Mouse (Mus musculus) kidney, embryonic 16.5 days (tissue): ENCODE data around the gene Nmt1. TPM values are rescaled to one million over a fixed set of nuclear protein-coding genes. Genes with fewer than 3 reads are reported as not detected.

Experiments used
- ATAC-seq: fragments of 200-750 bp; cut with Nextera tagmentation; 2 replicates; pipeline ENCODE4 v1.8.0; 2017; ENCODE audit warnings: moderate TSS enrichment; ENCODE audit not compliant: low FRiP score, low TSS enrichment
- H3K27ac ChIP-seq: fragments of 300-500 bp; sonication (generic); 2 replicates; pipeline ENCODE4 v1.5.1; 2014; ENCODE audit warnings: low read length
- H3K27me3 ChIP-seq: fragments of 300-500 bp; sonication (generic); 2 replicates; pipeline ENCODE4 v1.6.1; 2014; ENCODE audit warnings: low read length, control low read depth, mixed read lengths; ENCODE audit not compliant: insufficient read depth
- H3K36me3 ChIP-seq: fragments of 300-500 bp; sonication (generic); 2 replicates; pipeline ENCODE4 v1.6.1; 2014; ENCODE audit warnings: low read length, control low read depth, mixed read lengths; ENCODE audit not compliant: insufficient read depth
- H3K4me1 ChIP-seq: fragments of 300-500 bp; sonication (generic); 2 replicates; pipeline ENCODE4 v1.6.1; 2014; ENCODE audit warnings: low read length, control low read depth, mixed read lengths; ENCODE audit not compliant: insufficient read depth
- H3K4me2 ChIP-seq: fragments of 300-500 bp; sonication (generic); replicated peaks from 2 replicates; pipeline ENCODE4 v1.6.1; 2014; ENCODE audit warnings: low read depth, low read length
- H3K4me3 ChIP-seq: fragments of 300-500 bp; sonication (generic); 2 replicates; pipeline ENCODE4 v1.5.1; 2014; ENCODE audit warnings: mild to moderate bottlenecking, low read length
- H3K9ac ChIP-seq: fragments of 300-500 bp; sonication (generic); replicated peaks from 2 replicates; pipeline ENCODE4 v1.6.1; 2014; ENCODE audit warnings: low read length
- H3K9me3 ChIP-seq: fragments of 300-500 bp; sonication (generic); 2 replicates; pipeline ENCODE4 v1.6.1; 2016; ENCODE audit warnings: low read length, control low read depth
- WGBS: fragments of 180-500 bp; shearing (Covaris S2); extraction: QIAGEN DNeasy Blood & Tissue Kit; methylation state at CpG from one replicate; pipeline ENCODE4 v1.1.7; 2014; 5-methylcytosine and 5-hydroxymethylcytosine counted together
- polyA plus RNA-seq: library from polyadenylated mRNA; unstranded; fragments of >200 nt; fragmentation: Nextera tagmentation; extraction: Ambion mirVana; gene quantifications from 2 replicates; pipeline ENCODE4 v1.2.1, GENCODE M21; 2015

Gene Nmt1
- polyA plus RNA-seq, 1 experiment from 2014 or later = 51.9 TPM

GRCm38 (mm10) chr11:103033030-103033429 lies 5.0 kb downstream of the Nmt1 start:
- no peak overlapping the region for H3K9ac ChIP-seq
- H3K4me2 ChIP-seq = no peak overlapping the region
- H3K27me3 ChIP-seq = no peaks in the 10 kb centered on the region
- peaks cover 10% of the 10 kb centered on the region for H3K4me1 ChIP-seq
- WGBS = 80% methylated on average over 3 of the region's 3 CpGs
- no peaks in the 10 kb centered on the region for H3K9me3 ChIP-seq
- no peaks in the 10 kb centered on the region for H3K36me3 ChIP-seq
- H3K4me3 ChIP-seq = no peak overlapping the region
- ATAC-seq = no peak
- no peak overlapping the region for H3K27ac ChIP-seq

GRCm38 (mm10) chr11:103035007-103035406 lies 7.0 kb downstream of the Nmt1 start:
- Histone ChIP-seq H3K27me3 (no peaks in the 10 kb centered on the region), H3K27ac (no peak overlapping the region), H3K4me2 (no peak overlapping the region), H3K36me3 (peaks cover 6% of the 10 kb centered on the region; the same call in 1 of the 2 replicates), H3K9me3 (no peaks in the 10 kb centered on the region), H3K9ac (no peak overlapping the region), H3K4me1 (peaks cover 5% of the 10 kb centered on the region), H3K4me3 (no peak overlapping the region)
- ATAC-seq = no peak
- WGBS = 79% methylated on average over 6 of the region's 6 CpGs

GRCm38 (mm10) chr11:103036881-103037465 lies 9.0 kb downstream of the Nmt1 start:
- 83% methylated on average over 8 of the region's 8 CpGs for WGBS
- Histone ChIP-seq H3K27me3 (no peaks in the 10 kb centered on the region), H3K9me3 (no peaks in the 10 kb centered on the region), H3K27ac (no peak overlapping the region), H3K9ac (no peak overlapping the region), H3K4me1 (peaks cover 5% of the 10 kb centered on the region), H3K4me2 (no peak overlapping the region), H3K36me3 (peaks cover 6% of the 10 kb centered on the region; the same call in 1 of the 2 replicates), H3K4me3 (no peak overlapping the region)
- no peak for ATAC-seq

- H3K36me3 ChIP-seq = peaks cover 6% of the 10 kb centered on the region; the same call in 1 of the 2 replicates
- ATAC-seq = no peak
- no peak overlapping the region for H3K4me3 ChIP-seq
- H3K4me2 ChIP-seq = no peak overlapping the region
- no peaks in the 10 kb centered on the region for H3K27me3 ChIP-seq
- WGBS = 70% methylated on average over 6 of the region's 6 CpGs
- H3K4me1 ChIP-seq = no peaks in the 10 kb centered on the region; the same call in 1 of the 2 replicates
- H3K9me3 ChIP-seq = no peaks in the 10 kb centered on the region
- H3K27ac ChIP-seq = no peak overlapping the region
- no peak overlapping the region for H3K9ac ChIP-seq
These were observed 10.0 kb downstream of the Nmt1 start for GRCm38 (mm10) chr11:103038037-103038436.

- no peaks in the 10 kb centered on the region for H3K27me3 ChIP-seq
- WGBS = 75% methylated on average over 4 of the region's 4 CpGs
- H3K27ac ChIP-seq = no peak overlapping the region
- H3K4me3 ChIP-seq = no peak overlapping the region
- H3K9ac ChIP-seq = no peak overlapping the region
- peaks cover 40% of the 10 kb centered on the region for H3K36me3 ChIP-seq
- no peaks in the 10 kb centered on the region for H3K9me3 ChIP-seq
- no peak for ATAC-seq
- H3K4me2 ChIP-seq = no peak overlapping the region
- no peaks in the 10 kb centered on the region; the same call in 1 of the 2 replicates for H3K4me1 ChIP-seq
These were observed 14.8 kb downstream of the Nmt1 start for GRCm38 (mm10) chr11:103042828-103043227.

GRCm38 (mm10) chr11:103043982-103044381 lies 16.0 kb downstream of the Nmt1 start:
- Histone ChIP-seq H3K27me3 (no peaks in the 10 kb centered on the region), H3K4me3 (no peak overlapping the region), H3K9ac (no peak overlapping the region), H3K4me1 (no peaks in the 10 kb centered on the region; the same call in 1 of the 2 replicates), H3K36me3 (peaks cover 35% of the 10 kb centered on the region), H3K9me3 (no peaks in the 10 kb centered on the region), H3K4me2 (no peak overlapping the region), H3K27ac (no peak overlapping the region)
- WGBS = 96% methylated on average over 3 of the region's 3 CpGs
- ATAC-seq = no peak

GRCm38 (mm10) chr11:103046286-103046685 lies 18.3 kb downstream of the Nmt1 start:
- Histone ChIP-seq H3K9me3 (no peaks in the 10 kb centered on the region), H3K9ac (no peak overlapping the region), H3K4me2 (no peak overlapping the region), H3K27ac (no peak overlapping the region), H3K36me3 (peaks cover 45% of the 10 kb centered on the region), H3K4me3 (no peak overlapping the region), H3K27me3 (no peaks in the 10 kb centered on the region), H3K4me1 (no peaks in the 10 kb centered on the region)
- WGBS = 88% methylated on average over 8 of the region's 8 CpGs
- no peak for ATAC-seq

- no peak overlapping the region for H3K9ac ChIP-seq
- no peaks in the 10 kb centered on the region for H3K4me1 ChIP-seq
- no peak overlapping the region for H3K27ac ChIP-seq
- no peaks in the 10 kb centered on the region for H3K27me3 ChIP-seq
- no peak for ATAC-seq
- WGBS = 92% methylated on average over 5 of the region's 5 CpGs
- no peaks in the 10 kb centered on the region for H3K9me3 ChIP-seq
- H3K4me2 ChIP-seq = no peak overlapping the region
- H3K4me3 ChIP-seq = no peak overlapping the region
- peaks cover 43% of the 10 kb centered on the region for H3K36me3 ChIP-seq
These were observed 21.6 kb downstream of the Nmt1 start for GRCm38 (mm10) chr11:103049611-103050010.

- H3K36me3 ChIP-seq = peaks cover 40% of the 10 kb centered on the region
- H3K27me3 ChIP-seq = no peaks in the 10 kb centered on the region
- no peak for ATAC-seq
- no peak overlapping the region for H3K4me2 ChIP-seq
- no peaks in the 10 kb centered on the region for H3K9me3 ChIP-seq
- 89% methylated on average over 9 of the region's 9 CpGs for WGBS
- no peak overlapping the region for H3K4me3 ChIP-seq
- no peak overlapping the region for H3K27ac ChIP-seq
- no peak overlapping the region for H3K9ac ChIP-seq
- H3K4me1 ChIP-seq = no peaks in the 10 kb centered on the region
These were observed 22.2 kb downstream of the Nmt1 start for GRCm38 (mm10) chr11:103050153-103050552.

GRCm38 (mm10) chr11:103051249-103051691 lies 23.3 kb downstream of the Nmt1 start:
- no peak overlapping the region for H3K9ac ChIP-seq
- H3K9me3 ChIP-seq = no peaks in the 10 kb centered on the region
- H3K4me1 ChIP-seq = no peaks in the 10 kb centered on the region
- ATAC-seq = no peak
- peaks cover 40% of the 10 kb centered on the region for H3K36me3 ChIP-seq
- no peak overlapping the region for H3K4me3 ChIP-seq
- 58% methylated on average over 8 of the region's 8 CpGs for WGBS
- no peaks in the 10 kb centered on the region for H3K27me3 ChIP-seq
- H3K27ac ChIP-seq = no peak overlapping the region
- H3K4me2 ChIP-seq = no peak overlapping the region
